ENCODE assay signal across 22 mouse cellular contexts in genomic region chr4:22106883-22107282, GRCm38 (mm10).
DNase-seq lines count a peak whose midpoint lies in the region; ATAC-seq and TF ChIP-seq lines count a peak whose summit lies in the region.
"Had no signal": no experiment of that assay in that cellular context is flagged by ENCODE, and none has a peak within 500 bp of the region (broad histone marks: within the 10 kb centered on the region; RNA-seq: fewer than 3 reads in every experiment).

No protein-coding gene starts in this region.

- H3K27me3 ChIP-seq in forebrain, embryonic 15.5 days = no peaks in the 10 kb centered on the region
- peaks cover 18% of the 10 kb centered on the region for H3K27me3 ChIP-seq in forebrain, embryonic 10.5 days (ENCODE audit: poor library complexity, severe bottlenecking)
- H3K27me3 ChIP-seq in hindbrain, postnatal 0 days (ENCODE audit: insufficient read depth, low read length) = no peaks in the 10 kb centered on the region
- no peaks in the 10 kb centered on the region for H3K27me3 ChIP-seq in hindbrain, embryonic 13.5 days
- H3K27me3 ChIP-seq in embryonic facial prominence, embryonic 10.5 days (replicated peaks; ENCODE audit: low read depth, poor library complexity, severe bottlenecking) = no peaks in the 10 kb centered on the region
- H3K27me3 ChIP-seq: embryonic facial prominence, embryonic 12.5 days; intestine, embryonic 15.5 days; megakaryocyte, embryonic 14.5 days had no signal

- no peak overlapping the region for H3K4me3 ChIP-seq in forebrain, embryonic 15.5 days
- no peak overlapping the region for H3K4me3 ChIP-seq in forebrain, embryonic 10.5 days
- no peak overlapping the region for H3K4me3 ChIP-seq in hindbrain, postnatal 0 days (ENCODE audit: low read length)
- no peak overlapping the region for H3K4me3 ChIP-seq in hindbrain, embryonic 13.5 days
- H3K4me3 ChIP-seq in left cerebral cortex, adult 2 months = no peak overlapping the region
- H3K4me3 ChIP-seq in embryonic facial prominence, embryonic 10.5 days = no peak overlapping the region
- H3K4me3 ChIP-seq: embryonic facial prominence, embryonic 12.5 days; erythroblast, embryonic 14.5 days; intestine, embryonic 15.5 days; megakaryocyte, embryonic 14.5 days had no signal

- H3K9ac ChIP-seq in forebrain, embryonic 15.5 days (replicated peaks) = no peak overlapping the region
- H3K9ac ChIP-seq in hindbrain, postnatal 0 days (replicated peaks; ENCODE audit: low read length) = no peak overlapping the region
- H3K9ac ChIP-seq in hindbrain, embryonic 13.5 days = no peak overlapping the region
- H3K9ac ChIP-seq: embryonic facial prominence, embryonic 12.5 days; hindbrain, embryonic 14.5 days; intestine, embryonic 15.5 days; liver, postnatal 0 days had no signal

- whole genome bisulfite sequencing in forebrain, embryonic 15.5 days = 65% methylated on average over 9 of the region's 9 CpGs
- 89% methylated on average over 9 of the region's 9 CpGs for WGBS in forebrain, embryonic 10.5 days
- 48% methylated on average over 9 of the region's 9 CpGs for WGBS in hindbrain, postnatal 0 days
- WGBS in hindbrain, embryonic 13.5 days = 86% methylated on average over 9 of the region's 9 CpGs
- WGBS in embryonic facial prominence, embryonic 10.5 days = 86% methylated on average over 9 of the region's 9 CpGs

- H3K27ac ChIP-seq in forebrain, embryonic 15.5 days (replicated peaks) = peak overlapping the region; percentile 47
- no peak overlapping the region for H3K27ac ChIP-seq in forebrain, embryonic 10.5 days
- no peak overlapping the region for H3K27ac ChIP-seq in hindbrain, postnatal 0 days
- no peak overlapping the region for H3K27ac ChIP-seq in hindbrain, embryonic 13.5 days
- H3K27ac ChIP-seq in left cerebral cortex, adult 2 months = no peak overlapping the region
- H3K27ac ChIP-seq in embryonic facial prominence, embryonic 10.5 days (replicated peaks) = no peak overlapping the region
- H3K27ac ChIP-seq: embryonic facial prominence, embryonic 12.5 days; hindbrain, embryonic 14.5 days; intestine, embryonic 15.5 days had no signal

- H3K9me3 ChIP-seq in forebrain, embryonic 15.5 days = no peaks in the 10 kb centered on the region
- no peaks in the 10 kb centered on the region for H3K9me3 ChIP-seq in forebrain, embryonic 10.5 days
- H3K9me3 ChIP-seq in hindbrain, postnatal 0 days (ENCODE audit: low read length) = no peaks in the 10 kb centered on the region
- H3K9me3 ChIP-seq in hindbrain, embryonic 13.5 days = no peaks in the 10 kb centered on the region
- H3K9me3 ChIP-seq in embryonic facial prominence, embryonic 10.5 days = no peaks in the 10 kb centered on the region
- H3K9me3 ChIP-seq: embryonic facial prominence, embryonic 12.5 days; intestine, embryonic 15.5 days had no signal

- no peaks in the 10 kb centered on the region for H3K36me3 ChIP-seq in forebrain, embryonic 15.5 days
- no peaks in the 10 kb centered on the region for H3K36me3 ChIP-seq in forebrain, embryonic 10.5 days (replicated peaks)
- no peaks in the 10 kb centered on the region for H3K36me3 ChIP-seq in hindbrain, postnatal 0 days (ENCODE audit: insufficient read depth, low read length)
- H3K36me3 ChIP-seq in hindbrain, embryonic 13.5 days = no peaks in the 10 kb centered on the region
- no peaks in the 10 kb centered on the region for H3K36me3 ChIP-seq in embryonic facial prominence, embryonic 10.5 days (replicated peaks)
- H3K36me3 ChIP-seq: embryonic facial prominence, embryonic 12.5 days; intestine, embryonic 15.5 days had no signal

- no peak overlapping the region for H3K4me2 ChIP-seq in forebrain, embryonic 15.5 days (replicated peaks)
- no peak overlapping the region for H3K4me2 ChIP-seq in hindbrain, postnatal 0 days (ENCODE audit: low read depth, low read length)
- H3K4me2 ChIP-seq in hindbrain, embryonic 13.5 days = no peak overlapping the region
- H3K4me2 ChIP-seq: embryonic facial prominence, embryonic 12.5 days; heart, embryonic 11.5 days; hindbrain, embryonic 14.5 days; intestine, embryonic 15.5 days had no signal

- TF ChIP-seq CTCF in hindbrain, postnatal 0 days (IDR thresholded peaks at IDR 0.05; ENCODE audit: low read depth) = no peak
- TF ChIP-seq CTCF in left cerebral cortex, adult 2 months (IDR thresholded peaks at IDR 0.05) = no peak

- H3K4me1 ChIP-seq in forebrain, embryonic 15.5 days = peaks cover 33% of the 10 kb centered on the region
- peaks cover 18% of the 10 kb centered on the region for H3K4me1 ChIP-seq in forebrain, embryonic 10.5 days
- H3K4me1 ChIP-seq in hindbrain, postnatal 0 days (ENCODE audit: insufficient read depth, low read length) = peaks cover 13% of the 10 kb centered on the region
- H3K4me1 ChIP-seq in hindbrain, embryonic 13.5 days (replicated peaks) = peaks cover 30% of the 10 kb centered on the region
- H3K4me1 ChIP-seq in embryonic facial prominence, embryonic 10.5 days = peaks cover 6% of the 10 kb centered on the region
- H3K4me1 ChIP-seq: embryonic facial prominence, embryonic 12.5 days; intestine, embryonic 15.5 days; megakaryocyte, embryonic 14.5 days had no signal

- ATAC-seq in forebrain, embryonic 15.5 days (replicated peaks) = peak; percentile 55; the same call in 1 of the 2 replicates
- ATAC-seq in hindbrain, postnatal 0 days = no peak
- no peak for ATAC-seq in hindbrain, embryonic 13.5 days (ENCODE audit: low FRiP score)
- ATAC-seq: intestine, embryonic 15.5 days; liver, postnatal 0 days had no signal

- intact Hi-C loops in left cerebral cortex, postnatal 4 days (cut with DNase I) = no loop called here
- intact Hi-C loops in left cerebral cortex, adult 2 months (cut with DNase I) = no loop called here

- DNase-seq in forebrain, embryonic 10.5 days (ENCODE audit: extremely low spot score, low spot score) = no peak
- DNase-seq in hindbrain, postnatal 0 days (ENCODE audit: low spot score) = peak; percentile 62
- DNase-seq in left cerebral cortex, postnatal 4 days = peak; percentile 45
- no peak for DNase-seq in left cerebral cortex, adult 2 months (ENCODE audit: extremely low spot score in 1 of 2, low spot score in 2 of 2)
- DNase-seq in brain, adult 2 months (ENCODE audit: low read depth, low spot score) = peak; percentile 44
- no peak for DNase-seq in embryonic facial prominence, embryonic 10.5 days (ENCODE audit: low spot score)
- DNase-seq: adrenal gland, postnatal 25 days; cerebellum, adult 2 months; kidney, adult 9 months; kidney, postnatal 36 days; liver, postnatal 0 days; lung, postnatal 14 days; spleen, adult 18-20 months; thymus, postnatal 36 days had no signal

Comparison
In these comparisons a context has a peak if more than half of its experiments do, and no peak if none do; other contexts are left out.
1. DNase-seq: peak in hindbrain, postnatal 0 days (single experiment), left cerebral cortex, postnatal 4 days (single experiment) and brain, adult 2 months (single experiment); none in forebrain, embryonic 10.5 days (single experiment), left cerebral cortex, adult 2 months (0 of 2) and embryonic facial prominence, embryonic 10.5 days (single experiment).